Mouse (Mus musculus): ENCODE measurements around the gene Aurkb.

GRCm38 (mm10) chr11:69020691-69021090 lies 24.8 kb upstream of the Aurkb start:
- no peak for TF ChIP-seq CTCF (IDR thresholded peaks at IDR 0.05; ENCODE audit: borderline replicate concordance, insufficient read depth, low read length)
- TF ChIP-seq POLR2A (IDR thresholded peaks at IDR 0.05; ENCODE audit: low read depth, low read length): no peak

Measured in embryonic fibroblast, embryonic 13.5 days (primary cell).